Mouse (Mus musculus) bone marrow macrophage, adult 2 months (primary cell): ENCODE measurements around the gene Usp49.

Source experiments
- CTCF ChIP-seq: IDR thresholded peaks from 2 replicates; pipeline ENCODE4 v1.5.1; 2012; ENCODE audit warnings: low read depth, mild to moderate bottlenecking, low read length, moderate library complexity
- POLR2A ChIP-seq: IDR thresholded peaks from 2 replicates; pipeline ENCODE4 v1.6.1; 2012; ENCODE audit warnings: mild to moderate bottlenecking, low read depth, low read length, borderline replicate concordance

GRCm38 (mm10) chr17:47597261-47597660, 33.2 kb upstream of the Usp49 start:
- no peak for TF ChIP-seq CTCF
- no peak for TF ChIP-seq POLR2A
